Mouse (Mus musculus) gonadal fat pad, adult 2 months (tissue): ENCODE results near the gene Cadm1. TPM values are rescaled to one million over a fixed set of nuclear protein-coding genes. Genes with fewer than 3 reads are reported as not detected.

Experiments used
- DNase-seq: peaks from one replicate; pipeline ENCODE4 v3.0.0-alpha.2; 2012; ENCODE audit warnings: low read depth
- polyA plus RNA-seq: library from polyadenylated mRNA; depleted of rRNA; stranded (reverse); fragments of >200 nt; gene quantifications from 2 replicates; pipeline ENCODE4 v1.2.3, GENCODE M21; 2012

Gene Cadm1
- polyA plus RNA-seq, 1 experiment = 10.6 TPM

DNA sequence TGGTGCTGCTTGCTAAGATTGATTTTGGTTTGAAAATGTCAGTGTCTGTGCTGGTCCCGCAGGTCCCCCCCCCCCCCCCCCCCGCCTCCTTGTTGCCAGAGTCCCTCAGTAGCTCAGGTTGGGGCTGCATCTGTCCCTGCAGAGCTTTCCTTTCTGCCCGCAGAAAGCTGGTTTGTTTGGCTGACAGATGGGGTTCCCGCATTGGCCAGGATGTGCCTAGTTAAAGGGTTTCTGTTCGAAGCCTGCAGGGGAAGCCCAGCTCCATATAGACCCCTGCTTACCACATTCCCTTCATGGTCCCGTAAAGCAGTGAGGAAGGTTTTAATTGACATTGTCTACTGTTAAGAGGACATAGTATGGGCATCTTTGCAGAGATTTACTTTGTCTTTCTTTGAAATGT, 78.9 kb downstream of the Cadm1 start:
- DNase-seq = no peak

- DNase-seq = no peak
These were observed 79.5 kb downstream of the Cadm1 start for GRCm38 (mm10) chr9:47609443-47609842.

- no peak for DNase-seq
These were observed 80.3 kb downstream of the Cadm1 start for GRCm38 (mm10) chr9:47610316-47610715.

GRCm38 (mm10) chr9:47612894-47613412, 83.0 kb downstream of the Cadm1 start:
- DNase-seq = no peak

DNA sequence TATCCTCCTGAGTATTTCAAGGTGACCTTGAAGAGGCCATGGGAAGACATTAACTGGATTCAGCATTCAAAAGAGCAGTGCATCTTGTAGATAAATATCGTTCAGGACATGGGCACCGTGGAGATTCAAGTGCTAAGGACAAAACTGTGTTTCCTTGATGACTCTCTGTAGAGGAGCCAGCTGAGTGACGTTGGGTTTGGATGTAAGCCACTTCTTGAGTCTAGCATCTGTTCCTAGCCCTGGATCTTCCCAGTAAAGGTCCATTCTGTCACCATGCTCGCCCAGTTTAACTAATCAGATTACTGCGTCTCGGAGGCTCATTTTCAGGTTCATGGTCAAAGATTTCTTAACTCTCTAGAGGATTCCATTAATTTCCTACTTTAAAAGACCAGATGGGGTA, 85.1 kb downstream of the Cadm1 start:
- no peak for DNase-seq

GRCm38 (mm10) chr9:47616391-47616790, 86.4 kb downstream of the Cadm1 start:
- DNase-seq = no peak

DNA sequence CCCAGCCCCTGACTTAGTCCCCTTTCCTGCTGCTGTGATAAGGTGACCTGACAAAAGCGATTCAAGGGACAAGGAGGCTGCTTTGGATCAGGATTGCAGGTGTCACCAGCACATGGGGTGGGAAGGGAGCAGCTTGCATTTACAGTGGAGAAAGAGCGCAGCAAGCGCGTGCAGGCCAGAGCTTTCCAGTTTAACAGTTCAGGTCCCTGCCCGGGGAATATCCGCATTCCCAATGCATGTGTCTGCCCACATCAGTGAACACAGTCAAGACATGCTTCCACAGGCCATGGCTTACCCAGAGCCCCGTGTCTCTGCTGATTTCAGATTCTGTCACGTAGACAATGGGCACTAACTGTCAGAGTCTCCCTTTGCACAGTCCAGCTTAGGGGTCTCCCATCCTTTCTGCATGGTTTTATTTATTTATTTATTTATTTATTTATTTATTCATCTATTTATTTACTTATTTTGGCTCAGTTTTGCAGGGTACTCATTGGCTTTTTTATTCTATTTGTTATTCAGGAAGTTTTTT, 89.6 kb downstream of the Cadm1 start:
- DNase-seq = peak; percentile 13

GRCm38 (mm10) chr9:47623447-47624445, 93.8 kb downstream of the Cadm1 start:
- DNase-seq = peak; percentile 47

DNA sequence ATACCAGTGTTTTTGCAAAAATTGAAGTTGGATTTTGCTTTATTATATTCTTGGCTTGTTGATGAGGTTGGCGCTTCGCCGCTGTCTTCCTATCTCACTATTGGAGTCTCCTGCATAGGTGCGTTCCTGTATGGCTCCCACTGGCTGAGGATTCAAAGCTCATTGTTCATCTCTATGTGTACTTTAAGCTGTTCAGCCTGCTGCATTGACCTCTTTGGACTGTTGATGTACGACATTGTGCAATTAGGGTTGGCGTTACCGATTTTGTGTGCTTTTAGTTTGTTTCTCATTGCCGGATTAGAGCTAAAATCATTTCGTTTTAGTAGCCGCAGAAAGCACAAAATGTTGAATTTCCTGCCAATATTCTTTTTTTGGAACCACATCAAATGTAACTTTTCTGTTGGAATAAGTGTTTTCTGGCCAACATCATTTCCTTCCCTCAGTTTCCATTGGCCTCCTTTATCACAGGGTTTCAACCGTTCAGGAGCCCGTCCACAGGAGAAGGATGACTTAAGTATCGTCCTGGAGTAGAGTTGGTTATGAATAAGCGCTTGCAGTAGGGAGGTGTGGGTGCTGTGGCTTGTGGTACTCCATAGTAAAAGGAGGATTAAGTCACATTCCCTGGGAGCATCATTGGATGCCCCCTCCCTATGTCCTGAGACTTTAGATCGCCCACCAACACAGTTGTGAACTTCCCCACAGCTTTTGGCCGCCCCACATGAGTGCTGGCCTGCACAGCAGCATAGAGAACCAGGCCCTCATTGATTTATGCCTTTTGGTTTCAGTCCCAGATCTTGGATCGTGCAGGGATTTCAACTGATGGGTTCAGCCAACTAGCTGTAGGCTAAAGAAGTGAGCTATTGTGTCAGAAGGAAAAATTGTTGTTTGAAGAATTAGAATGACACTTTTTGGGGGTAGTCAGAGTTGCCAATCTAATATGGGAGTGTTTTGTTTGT, 94.9 kb downstream of the Cadm1 start:
- peak; percentile 84 for DNase-seq

DNA sequence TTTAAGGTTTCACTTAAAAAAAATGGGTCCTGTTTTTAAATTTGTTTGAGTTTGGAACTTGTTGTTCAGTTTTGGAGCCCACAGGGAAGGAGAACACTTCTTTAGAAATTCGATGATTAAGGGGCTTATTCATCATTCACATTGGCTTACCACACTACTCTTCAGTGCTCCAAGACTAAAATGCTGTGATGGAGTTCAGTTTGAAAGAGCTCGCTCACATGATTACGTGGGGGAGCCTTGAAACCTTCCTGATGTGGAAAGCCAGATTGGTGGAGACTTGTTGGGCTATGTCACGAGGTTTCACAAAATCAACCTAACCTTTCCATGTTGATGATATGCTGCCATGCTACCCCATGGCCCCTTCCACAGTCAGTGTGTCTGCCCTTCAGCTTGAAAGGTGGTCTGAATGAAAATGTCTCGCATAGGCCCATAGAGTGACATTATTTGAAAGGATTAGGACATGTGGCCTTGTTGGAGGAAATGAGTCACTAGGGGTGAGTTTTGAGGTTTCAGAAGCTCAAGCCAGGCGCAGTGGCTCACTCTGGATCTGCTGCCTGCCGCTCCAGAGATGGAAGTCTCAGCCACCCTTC, 95.7 kb downstream of the Cadm1 start:
- DNase-seq = no peak

DNA sequence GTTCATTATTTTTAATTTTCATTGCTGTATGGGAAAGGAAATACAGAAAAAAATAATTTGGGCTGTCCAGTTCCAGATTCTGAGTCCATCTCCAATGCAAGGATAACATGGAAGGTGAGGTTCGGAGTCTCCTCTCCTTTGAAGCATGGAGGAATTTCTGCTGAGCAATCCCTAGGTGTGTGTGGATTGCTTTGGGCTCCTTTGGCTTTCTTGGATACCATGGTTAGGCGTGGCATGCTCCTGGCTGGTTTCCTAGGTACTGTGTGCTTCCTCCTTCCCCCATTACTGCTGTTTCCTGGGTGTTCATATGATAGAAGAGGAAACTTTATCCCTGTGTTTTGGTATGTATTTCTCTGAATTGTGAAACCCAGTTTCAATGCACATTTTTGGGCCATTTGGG, 98.0 kb downstream of the Cadm1 start:
- no peak for DNase-seq

DNA sequence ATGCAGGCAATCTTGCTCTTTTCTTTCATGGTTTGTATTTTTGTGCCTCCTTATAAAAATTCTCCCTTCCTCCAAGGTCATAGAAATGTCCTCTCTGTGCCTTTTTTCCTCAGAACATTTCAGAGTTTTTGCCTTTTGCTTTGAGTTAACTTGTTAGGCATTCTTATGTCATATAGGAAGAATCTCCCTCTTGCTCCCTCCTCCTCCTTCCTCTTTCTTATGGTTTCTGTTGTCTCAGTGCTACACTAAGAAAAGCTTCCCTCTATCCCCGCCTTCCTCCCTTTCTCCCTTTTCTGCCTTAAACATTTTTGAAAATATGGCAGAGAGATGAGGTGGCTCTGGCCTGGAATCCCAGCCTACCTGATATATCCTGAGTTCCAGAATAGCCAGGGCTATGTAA, 98.6 kb downstream of the Cadm1 start:
- no peak for DNase-seq

DNA sequence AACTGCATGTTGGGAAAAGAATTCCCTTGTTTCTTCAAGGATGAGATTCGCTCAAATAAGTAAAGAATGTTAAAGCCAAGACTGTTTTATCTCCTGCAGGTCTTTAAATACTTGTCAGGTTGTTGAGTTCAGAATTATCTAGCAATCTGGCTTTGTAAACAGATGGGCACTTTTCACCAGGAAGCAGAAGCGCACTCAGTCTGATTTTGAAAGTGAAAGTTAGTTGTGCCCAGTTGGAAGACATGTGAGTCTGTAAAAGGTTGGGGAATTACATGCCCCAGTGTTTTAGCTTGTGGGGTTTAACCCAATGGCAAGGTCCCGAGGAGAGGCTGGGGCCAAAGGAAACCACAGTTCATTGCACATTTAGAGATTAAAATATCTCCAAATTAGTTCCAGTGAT, 104.7 kb downstream of the Cadm1 start:
- DNase-seq = no peak

- DNase-seq = no peak
These were observed 112.7 kb downstream of the Cadm1 start for GRCm38 (mm10) chr9:47642663-47643062.

GRCm38 (mm10) chr9:47645056-47645455, 115.1 kb downstream of the Cadm1 start:
- DNase-seq = no peak

- no peak for DNase-seq
These were observed 121.5 kb downstream of the Cadm1 start for GRCm38 (mm10) chr9:47651431-47651830.

- no peak for DNase-seq
These were observed 122.2 kb downstream of the Cadm1 start for GRCm38 (mm10) chr9:47652203-47652602.

DNA sequence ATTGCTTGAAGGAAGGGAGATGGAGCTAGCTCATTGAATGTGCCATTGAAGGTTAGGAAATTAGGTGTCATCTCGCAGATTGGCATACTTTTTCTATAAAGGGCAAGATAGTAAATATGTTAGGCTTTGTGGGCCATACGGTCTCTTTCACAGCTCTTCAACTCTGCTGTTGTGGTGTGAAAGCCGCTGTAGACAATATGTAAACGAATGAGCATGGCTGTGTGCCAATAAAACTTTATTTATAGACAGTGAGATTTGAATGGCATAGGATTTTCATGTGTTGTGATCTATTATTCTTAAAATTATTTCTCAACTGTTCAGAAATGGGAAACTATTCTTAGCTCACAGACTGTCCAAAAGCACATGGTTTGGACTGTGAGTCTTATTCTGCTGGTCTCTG, 123.0 kb downstream of the Cadm1 start:
- no peak for DNase-seq

- DNase-seq = no peak
These were observed 129.6 kb downstream of the Cadm1 start for GRCm38 (mm10) chr9:47659366-47660090.

DNA sequence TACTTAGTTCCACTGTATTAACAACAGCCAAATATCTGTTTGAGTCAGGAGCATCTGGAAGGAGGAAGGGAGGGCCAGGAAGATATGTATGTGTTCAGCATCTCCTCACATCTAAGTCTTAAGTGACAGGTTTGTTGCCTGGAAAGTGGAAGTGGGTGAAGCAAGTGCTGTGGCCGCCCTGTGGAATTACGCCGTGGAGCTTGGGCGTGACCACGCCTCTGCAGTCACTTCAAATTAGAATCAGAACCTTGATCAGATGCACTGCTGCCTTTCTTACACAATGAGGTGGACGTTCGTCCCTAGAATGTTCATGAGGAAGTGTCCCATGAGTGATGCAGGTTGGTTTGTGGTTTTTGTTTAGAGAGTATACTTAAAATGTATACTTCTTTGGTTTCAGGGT, 131.6 kb downstream of the Cadm1 start:
- DNase-seq = no peak

DNA sequence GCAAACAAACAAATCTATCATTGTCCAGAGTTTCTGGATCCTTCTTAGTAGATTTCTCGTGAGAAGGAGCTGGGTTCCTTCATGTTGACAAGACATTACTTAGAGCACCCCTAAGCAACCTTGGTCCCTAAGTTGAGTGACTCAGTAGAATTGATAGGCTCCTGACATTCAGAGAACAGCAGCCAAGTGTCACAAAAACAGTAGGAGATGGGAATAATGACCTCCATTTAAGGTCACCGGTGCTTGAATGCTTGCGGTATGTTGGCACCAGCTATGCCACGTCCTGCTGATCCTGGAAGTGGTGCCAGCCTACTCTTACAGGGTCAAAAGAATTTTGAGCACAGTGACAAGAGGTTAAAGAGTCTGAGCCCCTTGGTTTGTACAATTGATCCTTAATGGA, 139.2 kb downstream of the Cadm1 start:
- no peak for DNase-seq
